8 mouse cellular contexts compared by ENCODE assay signal in genomic region chr4:99929149-99929612, GRCm38 (mm10). TPM values are rescaled to one million over a fixed set of nuclear protein-coding genes. Genes with fewer than 3 reads are reported as not detected.
DNase-seq lines count a peak whose midpoint lies in the region; ATAC-seq and TF ChIP-seq lines count a peak whose summit lies in the region.

Gene Pgm1, plus strand, starts transcription at chr4:99929414.

- 4% methylated on average over 23 of the region's 23 CpGs for WGBS in heart, embryonic 13.5 days
- 3% methylated on average over 23 of the region's 23 CpGs for whole genome bisulfite sequencing in kidney, embryonic 16.5 days
- 3% methylated on average over 23 of the region's 23 CpGs for WGBS in limb, embryonic 15.5 days
- WGBS in midbrain, embryonic 16.5 days, result 4% methylated on average over 23 of the region's 23 CpGs

- TF ChIP-seq CTCF in C2C12 (IDR thresholded peaks at IDR 0.05; ENCODE audit: control insufficient read depth, insufficient read depth, insufficient read length), result no peak
- no peak for TF ChIP-seq CTCF in embryonic fibroblast, embryonic 13.5 days (IDR thresholded peaks at IDR 0.05; ENCODE audit: borderline replicate concordance, insufficient read depth, low read length)
- no peak for TF ChIP-seq CTCF in testis, adult 2 months (IDR thresholded peaks at IDR 0.05; ENCODE audit: control insufficient read depth, insufficient read depth, insufficient replicate concordance, low read depth, low read length)

- DNase-seq in adrenal gland, adult 8-10 months, result peak; percentile 89

- H3K4me3 ChIP-seq in C2C12 (ENCODE audit: insufficient read depth, poor library complexity, severe bottlenecking), result peak within 1 kb of the TSS; percentile 61
- H3K4me3 ChIP-seq in embryonic fibroblast, embryonic 13.5 days (ENCODE audit: insufficient read depth, low read length), result peak within 1 kb of the TSS; percentile 67
- peak within 1 kb of the TSS; percentile 77 for H3K4me3 ChIP-seq in heart, embryonic 13.5 days
- H3K4me3 ChIP-seq in kidney, embryonic 16.5 days (ENCODE audit: low read length), result peak within 1 kb of the TSS; percentile 76
- H3K4me3 ChIP-seq in limb, embryonic 15.5 days, result peak within 1 kb of the TSS; percentile 65
- H3K4me3 ChIP-seq in midbrain, embryonic 16.5 days (ENCODE audit: low read depth, low read length), result peak within 1 kb of the TSS; percentile 73
- H3K4me3 ChIP-seq in testis, adult 2 months (ENCODE audit: control insufficient read depth, low read depth, low read length), result peak within 1 kb of the TSS; percentile 89

- H3K9me3 ChIP-seq in heart, embryonic 13.5 days, result no peaks in the 10 kb centered on the region
- H3K9me3 ChIP-seq in kidney, embryonic 16.5 days (ENCODE audit: low read length), result no peaks in the 10 kb centered on the region
- H3K9me3 ChIP-seq in limb, embryonic 15.5 days, result no peaks in the 10 kb centered on the region
- H3K9me3 ChIP-seq in midbrain, embryonic 16.5 days (replicated peaks; ENCODE audit: control insufficient read depth, low read length, poor library complexity, severe bottlenecking), result no peaks in the 10 kb centered on the region

- no peaks in the 10 kb centered on the region for H3K27me3 ChIP-seq in C2C12 (ENCODE audit: control insufficient read depth, insufficient read depth, insufficient read length)
- no peaks in the 10 kb centered on the region for H3K27me3 ChIP-seq in heart, embryonic 13.5 days (replicated peaks)
- no peaks in the 10 kb centered on the region for H3K27me3 ChIP-seq in kidney, embryonic 16.5 days (ENCODE audit: insufficient read depth, low read length)
- H3K27me3 ChIP-seq in limb, embryonic 15.5 days, result no peaks in the 10 kb centered on the region
- H3K27me3 ChIP-seq in midbrain, embryonic 16.5 days (ENCODE audit: control insufficient read depth, insufficient read depth, low read depth, low read length), result no peaks in the 10 kb centered on the region
- H3K27me3 ChIP-seq in testis, adult 2 months (ENCODE audit: control insufficient read depth, insufficient read depth, low read length), result no peaks in the 10 kb centered on the region

- peak within 1 kb of the TSS; percentile 72 for H3ac ChIP-seq in C2C12 (ENCODE audit: control insufficient read depth, insufficient read length, low read depth)

- H3K4me1 ChIP-seq in embryonic fibroblast, embryonic 13.5 days (ENCODE audit: control insufficient read depth, insufficient read depth, low read length), result no peaks in the 10 kb centered on the region
- H3K4me1 ChIP-seq in heart, embryonic 13.5 days, result peaks cover 52% of the 10 kb centered on the region
- peaks cover 17% of the 10 kb centered on the region for H3K4me1 ChIP-seq in kidney, embryonic 16.5 days (ENCODE audit: insufficient read depth, low read length)
- peaks cover 19% of the 10 kb centered on the region for H3K4me1 ChIP-seq in limb, embryonic 15.5 days
- peaks cover 10% of the 10 kb centered on the region; the same call in 1 of the 2 replicates for H3K4me1 ChIP-seq in midbrain, embryonic 16.5 days (ENCODE audit: control insufficient read depth, insufficient read depth, low read length)
- H3K4me1 ChIP-seq in testis, adult 2 months (ENCODE audit: control insufficient read depth, insufficient read depth, low read length), result peaks cover 4% of the 10 kb centered on the region

- peak; percentile 84 for TF ChIP-seq POLR2A in embryonic fibroblast, embryonic 13.5 days (IDR thresholded peaks at IDR 0.05; ENCODE audit: low read depth, low read length)
- TF ChIP-seq POLR2A in testis, adult 2 months (IDR thresholded peaks at IDR 0.05; ENCODE audit: control insufficient read depth, low read depth, low read length), result no peak

- peaks cover 6% of the 10 kb centered on the region for H3K79me3 ChIP-seq in C2C12 (ENCODE audit: low read depth)

- no peaks in the 10 kb centered on the region for H3K36me3 ChIP-seq in C2C12 (ENCODE audit: control insufficient read depth, insufficient read depth)
- H3K36me3 ChIP-seq in heart, embryonic 13.5 days, result peaks cover 9% of the 10 kb centered on the region; the same call in 1 of the 2 replicates
- no peaks in the 10 kb centered on the region for H3K36me3 ChIP-seq in kidney, embryonic 16.5 days (ENCODE audit: insufficient read depth, low read length)
- no peaks in the 10 kb centered on the region for H3K36me3 ChIP-seq in limb, embryonic 15.5 days
- no peaks in the 10 kb centered on the region for H3K36me3 ChIP-seq in midbrain, embryonic 16.5 days (ENCODE audit: control insufficient read depth, insufficient read depth, low read length)
- H3K36me3 ChIP-seq in testis, adult 2 months (ENCODE audit: control insufficient read depth, insufficient read depth, low read length), result no peaks in the 10 kb centered on the region

- H3K27ac ChIP-seq in embryonic fibroblast, embryonic 13.5 days (ENCODE audit: insufficient read depth, low read length), result peak within 1 kb of the TSS; percentile 69
- peak within 1 kb of the TSS; percentile 99 for H3K27ac ChIP-seq in heart, embryonic 13.5 days (replicated peaks)
- H3K27ac ChIP-seq in kidney, embryonic 16.5 days (ENCODE audit: low read length), result peak within 1 kb of the TSS; percentile 95
- peak within 1 kb of the TSS; percentile 89 for H3K27ac ChIP-seq in limb, embryonic 15.5 days
- peak within 1 kb of the TSS; percentile 93 for H3K27ac ChIP-seq in midbrain, embryonic 16.5 days (ENCODE audit: low read length)
- H3K27ac ChIP-seq in testis, adult 2 months (ENCODE audit: control insufficient read depth, insufficient read depth, low read depth, low read length), result peak within 1 kb of the TSS; percentile 46

- H3K79me2 ChIP-seq in C2C12 (ENCODE audit: control insufficient read depth, insufficient read depth), result peaks cover 25% of the 10 kb centered on the region

- peak within 1 kb of the TSS; percentile 77 for H3K4me2 ChIP-seq in heart, embryonic 13.5 days
- peak within 1 kb of the TSS; percentile 94 for H3K4me2 ChIP-seq in kidney, embryonic 16.5 days (replicated peaks; ENCODE audit: low read depth, low read length)
- H3K4me2 ChIP-seq in limb, embryonic 15.5 days, result peak within 1 kb of the TSS; percentile 89
- H3K4me2 ChIP-seq in midbrain, embryonic 16.5 days (ENCODE audit: low read length), result peak within 1 kb of the TSS; percentile 91

- ATAC-seq in heart, embryonic 13.5 days (ENCODE audit: extremely low read depth, insufficient number of reproducible peaks, low FRiP score, low TSS enrichment), result peak; percentile 82
- ATAC-seq in kidney, embryonic 16.5 days (ENCODE audit: low FRiP score, low TSS enrichment), result peak; percentile 92
- ATAC-seq in limb, embryonic 15.5 days (ENCODE audit: insufficient number of reproducible peaks, low FRiP score, low TSS enrichment, low read depth), result peak; percentile 81
- peak; percentile 92 for ATAC-seq in midbrain, embryonic 16.5 days

- H3K9ac ChIP-seq in heart, embryonic 13.5 days, result peak within 1 kb of the TSS; percentile 92
- peak within 1 kb of the TSS; percentile 79 for H3K9ac ChIP-seq in kidney, embryonic 16.5 days (replicated peaks; ENCODE audit: low read length)
- H3K9ac ChIP-seq in limb, embryonic 15.5 days, result peak within 1 kb of the TSS; percentile 57
- H3K9ac ChIP-seq in midbrain, embryonic 16.5 days (ENCODE audit: low read depth, low read length), result peak within 1 kb of the TSS; percentile 90

TF ChIP-seq in C2C12, 6 proteins besides CTCF, POLR2A, EP300 and RAD21:
- no peak for TF ChIP-seq FOSL1 (IDR thresholded peaks at IDR 0.05; ENCODE audit: insufficient read depth, low read length, poor library complexity, severe bottlenecking)
- TF ChIP-seq USF1 (IDR thresholded peaks at IDR 0.05; ENCODE audit: low read depth), result peak; percentile 60

RNA-seq across cellular contexts. Expression of gene Pgm1, which starts in this region (rescaled TPM):
- 41.0 TPM for polyA plus RNA-seq in C2C12 (2012; fragmentation: generic; extraction: Trizol)
- 100 to 1,000 TPM in 1 of 4 experiments, 10 to 100 TPM in 3; 52.8 to 108 (median 81.8) TPM for total RNA-seq in adrenal gland, adult 8-10 months (2022)
- 39.3 and 39.7 TPM in 2 replicates for polyA plus RNA-seq in embryonic fibroblast, embryonic 13.5 days (2011; ENCODE audit: insufficient read length, low read depth, missing spikeins)
- 230 and 246 TPM in 2 replicates for polyA plus RNA-seq in heart, embryonic 13.5 days (2015; fragmentation: Nextera tagmentation; extraction: Ambion mirVana)
- polyA plus RNA-seq in kidney, embryonic 16.5 days (2015; fragmentation: Nextera tagmentation; extraction: Ambion mirVana), result 83.2 and 89.5 TPM in 2 replicates
- polyA plus RNA-seq in limb, embryonic 15.5 days (2015; fragmentation: Nextera tagmentation; extraction: Ambion mirVana), result 57.6 and 80.7 TPM in 2 replicates
- 78.2 and 91.5 TPM in 2 replicates for polyA plus RNA-seq in midbrain, embryonic 16.5 days (2015; fragmentation: Nextera tagmentation; extraction: Ambion mirVana)
- 6.2 and 7.0 TPM in 2 replicates for polyA plus RNA-seq in testis, adult 2 months (2012; rRNA removed)

Comparison
In these comparisons a context has a peak if more than half of its experiments do, and no peak if none do; other contexts are left out.
1. Peak in every context shown above with its lines: DNase-seq, ATAC-seq, H3K4me3 ChIP-seq and H3K27ac ChIP-seq.
2. H3K27ac ChIP-seq: peak in every context shown above with its lines; median percentile 99 in heart, embryonic 13.5 days; 95 in kidney, embryonic 16.5 days; 93 in midbrain, embryonic 16.5 days; 89 in limb, embryonic 15.5 days; 69 in embryonic fibroblast, embryonic 13.5 days; 46 in testis, adult 2 months.